Mouse (Mus musculus): ENCODE data around the gene Lhx2. TPM values are rescaled to one million over a fixed set of nuclear protein-coding genes. Genes with fewer than 3 reads are reported as not detected.
A peak's percentile ranks its signal among the peaks of the same experiment; 100 is the strongest.

The Lhx2 gene
- 13.2 and 18.7 TPM in 2 replicates for polyA plus RNA-seq (2014; fragmentation: Nextera tagmentation; extraction: Ambion mirVana)

DNA sequence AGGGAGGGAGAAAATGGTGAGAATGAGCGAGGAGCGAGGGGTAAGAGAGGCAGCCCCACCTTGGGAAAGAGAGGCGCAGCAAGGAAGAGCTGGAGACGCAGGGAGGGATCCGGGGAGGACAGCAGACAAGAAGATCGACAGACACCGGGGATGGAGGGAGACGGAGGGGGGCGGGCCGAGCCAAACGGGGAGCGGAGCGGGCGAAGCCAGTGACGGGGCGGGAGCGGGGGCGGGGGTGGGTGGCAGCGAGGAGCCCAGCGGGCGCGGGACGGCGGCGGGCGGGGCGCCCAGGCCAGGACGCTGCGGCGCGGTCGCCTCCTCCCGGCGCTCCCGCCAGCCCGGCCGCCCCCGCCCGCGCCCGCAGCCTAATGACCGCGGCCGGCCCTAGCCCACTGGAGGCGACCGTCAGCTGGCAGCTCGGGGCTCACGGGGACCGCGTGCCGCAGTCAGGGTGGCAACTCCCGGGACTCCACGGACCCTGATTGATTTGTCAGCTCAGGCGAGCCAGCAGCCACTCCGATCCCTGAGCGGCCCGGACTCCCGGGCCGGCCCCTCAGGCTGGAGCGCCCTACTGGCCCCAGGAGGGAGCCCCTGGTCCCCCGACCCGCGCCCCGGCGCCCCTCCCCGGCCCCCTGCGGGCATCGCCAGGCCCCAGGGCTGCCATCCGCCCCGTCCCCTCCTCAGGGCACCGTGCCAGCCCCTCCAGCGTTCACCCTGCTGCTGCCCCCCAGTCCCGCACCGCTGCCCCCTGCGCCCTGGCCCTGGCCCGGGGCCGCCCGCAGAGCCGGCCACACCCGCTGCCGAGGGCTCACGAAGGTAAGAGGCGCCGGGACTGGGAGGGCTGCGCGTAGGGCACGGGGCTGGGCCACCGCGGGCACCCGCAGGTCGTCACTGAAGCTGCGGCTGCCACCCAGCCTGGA is at the start of gene Lhx2:
Gene Lhx2 (plus strand): TSS at position 292 of the 920 bp plus-strand sequence.
- Histone ChIP-seq H3K9ac (peak within 1 kb of the TSS; percentile 62), H3K27ac (peak within 1 kb of the TSS; percentile 82), H3K27me3 (ENCODE audit: control insufficient read depth, insufficient read depth, low read length) (peaks cover 95% of the 10 kb centered on the region), H3K9me3 (ENCODE audit: control insufficient read depth, low read length) (no peaks in the 10 kb centered on the region), H3K4me1 (replicated peaks; ENCODE audit: control insufficient read depth, insufficient read depth, low read length) (peaks cover 7% of the 10 kb centered on the region; the same call in 1 of the 2 replicates), H3K4me2 (replicated peaks) (peak within 1 kb of the TSS; percentile 51), H3K36me3 (replicated peaks; ENCODE audit: control insufficient read depth, insufficient read depth) (no peaks in the 10 kb centered on the region), H3K4me3 (replicated peaks; ENCODE audit: low read length) (peak within 1 kb of the TSS; percentile 40)
- ATAC-seq (ENCODE audit: low FRiP score) (peak; percentile 78), DNase-seq (ENCODE audit: low spot score) (no peak)
- under 1% methylated on average over 52 of the region's 92 CpGs for WGBS

DNA sequence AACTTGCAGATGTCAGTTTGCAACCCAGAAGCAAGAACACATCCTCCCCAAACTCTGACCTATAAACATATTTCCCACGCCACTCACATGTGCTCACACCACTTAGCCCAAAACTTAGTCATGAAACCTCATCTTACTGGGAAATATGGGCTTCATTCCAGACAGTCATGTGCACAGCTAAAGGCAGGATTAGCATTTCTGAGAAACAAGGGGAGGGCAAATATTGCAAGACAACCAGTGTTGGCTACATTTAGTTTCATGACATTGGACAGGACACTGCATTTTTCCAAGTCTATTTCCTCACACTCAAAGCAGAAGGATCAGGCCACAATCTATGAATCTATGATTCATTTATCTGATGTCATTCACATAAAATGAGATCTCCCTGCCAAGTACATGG is 47.6 kb upstream of the Lhx2 start:
- ATAC-seq (ENCODE audit: low FRiP score) (no peak), DNase-seq (ENCODE audit: low spot score) (no peak)
- no peaks in the 10 kb centered on the region for H3K27me3 ChIP-seq (ENCODE audit: control insufficient read depth, insufficient read depth, low read length)
- no peaks in the 10 kb centered on the region for H3K9me3 ChIP-seq (ENCODE audit: control insufficient read depth, low read length)
- H3K36me3 ChIP-seq (replicated peaks; ENCODE audit: control insufficient read depth, insufficient read depth): no peaks in the 10 kb centered on the region
- 91% methylated on average over 1 of the region's 1 CpGs for WGBS
- no peak overlapping the region for H3K27ac ChIP-seq
- 0 out of 2 replicates have a peak, but pooled peaks cover 4% of the 10 kb centered on the region for H3K4me1 ChIP-seq (replicated peaks; ENCODE audit: control insufficient read depth, insufficient read depth, low read length)
- no peak overlapping the region for H3K4me2 ChIP-seq (replicated peaks)
- no peak overlapping the region for H3K9ac ChIP-seq
- H3K4me3 ChIP-seq (replicated peaks; ENCODE audit: low read length): no peak overlapping the region

DNA sequence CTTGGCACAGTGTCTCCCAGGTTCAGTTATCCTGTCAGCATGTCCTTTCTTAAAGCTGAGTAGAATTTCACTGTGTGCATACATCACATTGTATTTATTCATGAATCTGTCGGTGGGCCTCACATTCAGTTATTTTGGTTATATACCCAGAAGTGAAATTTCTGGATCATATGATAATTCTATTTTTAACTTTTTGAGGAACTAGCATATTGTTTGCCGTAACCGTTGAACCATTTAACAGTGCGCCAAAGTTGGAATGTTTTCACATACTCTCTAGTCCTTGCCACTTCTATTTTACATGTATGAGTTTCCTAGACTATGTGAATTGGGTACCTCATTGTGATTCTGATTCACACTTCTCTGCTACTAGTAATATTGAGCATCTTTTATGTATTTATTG is 43.1 kb upstream of the Lhx2 start:
- H3K27me3 ChIP-seq (ENCODE audit: control insufficient read depth, insufficient read depth, low read length): no peaks in the 10 kb centered on the region
- H3K4me2 ChIP-seq (replicated peaks): no peak overlapping the region
- no peaks in the 10 kb centered on the region for H3K4me1 ChIP-seq (replicated peaks; ENCODE audit: control insufficient read depth, insufficient read depth, low read length)
- H3K27ac ChIP-seq: no peak overlapping the region
- DNase-seq (ENCODE audit: low spot score): no peak
- H3K4me3 ChIP-seq (replicated peaks; ENCODE audit: low read length): no peak overlapping the region
- no peak for ATAC-seq (ENCODE audit: low FRiP score)
- H3K9ac ChIP-seq: no peak overlapping the region
- H3K9me3 ChIP-seq (ENCODE audit: control insufficient read depth, low read length): no peaks in the 10 kb centered on the region
- WGBS: 96% methylated on average over 4 of the region's 4 CpGs
- no peaks in the 10 kb centered on the region for H3K36me3 ChIP-seq (replicated peaks; ENCODE audit: control insufficient read depth, insufficient read depth)

DNA sequence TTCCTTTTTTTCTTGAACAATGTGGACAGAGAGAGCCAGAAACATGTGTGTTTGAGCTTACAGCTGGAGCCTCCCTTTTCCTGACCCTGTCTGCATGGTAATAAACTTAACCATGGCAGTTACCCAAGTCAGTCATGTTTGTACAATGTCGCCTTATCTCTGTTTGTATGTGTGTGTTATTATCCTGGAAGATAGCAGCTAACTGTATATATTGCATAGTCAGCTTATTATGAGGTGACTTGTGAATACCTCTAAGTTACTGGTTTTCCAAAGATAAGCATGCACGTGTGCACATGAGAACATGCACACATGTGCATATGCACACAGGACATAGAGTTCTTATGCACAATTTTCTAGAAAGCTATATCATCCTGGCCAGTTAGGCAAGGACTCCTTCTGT is 38.1 kb upstream of the Lhx2 start:
- DNase-seq (ENCODE audit: low spot score) (no peak), ATAC-seq (ENCODE audit: low FRiP score) (no peak)
- WGBS: 93% methylated on average over 2 of the region's 2 CpGs
- no peaks in the 10 kb centered on the region for H3K4me1 ChIP-seq (replicated peaks; ENCODE audit: control insufficient read depth, insufficient read depth, low read length)
- no peaks in the 10 kb centered on the region for H3K9me3 ChIP-seq (ENCODE audit: control insufficient read depth, low read length)
- no peak overlapping the region for H3K27ac ChIP-seq
- H3K4me2 ChIP-seq (replicated peaks): no peak overlapping the region
- H3K9ac ChIP-seq: no peak overlapping the region
- no peaks in the 10 kb centered on the region for H3K27me3 ChIP-seq (ENCODE audit: control insufficient read depth, insufficient read depth, low read length)
- no peak overlapping the region for H3K4me3 ChIP-seq (replicated peaks; ENCODE audit: low read length)
- no peaks in the 10 kb centered on the region for H3K36me3 ChIP-seq (replicated peaks; ENCODE audit: control insufficient read depth, insufficient read depth)

DNA sequence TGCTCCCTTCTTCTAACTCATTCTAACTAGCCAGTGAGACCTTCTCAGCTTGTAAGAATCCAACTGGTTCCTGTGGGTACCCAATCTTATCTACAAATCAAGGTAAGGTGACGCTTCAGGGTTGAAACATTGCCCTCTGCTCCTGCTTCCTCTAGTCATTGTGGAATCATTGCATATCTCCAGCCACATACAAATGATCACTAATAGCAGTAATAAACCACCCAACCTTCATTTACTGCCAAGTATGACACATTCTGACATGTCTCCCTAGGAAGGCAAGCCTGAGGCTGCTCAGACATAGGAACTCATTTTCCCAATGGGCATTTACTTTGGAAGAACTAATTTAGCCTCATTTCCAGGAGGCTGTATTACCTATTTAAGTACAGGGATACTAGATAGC is 33.9 kb upstream of the Lhx2 start:
- ATAC-seq (ENCODE audit: low FRiP score): no peak
- no peak for DNase-seq (ENCODE audit: low spot score)
- no peaks in the 10 kb centered on the region for H3K4me1 ChIP-seq (replicated peaks; ENCODE audit: control insufficient read depth, insufficient read depth, low read length)
- no peaks in the 10 kb centered on the region for H3K9me3 ChIP-seq (ENCODE audit: control insufficient read depth, low read length)
- no peak overlapping the region for H3K4me2 ChIP-seq (replicated peaks)
- H3K9ac ChIP-seq: no peak overlapping the region
- no peaks in the 10 kb centered on the region for H3K27me3 ChIP-seq (ENCODE audit: control insufficient read depth, insufficient read depth, low read length)
- no peaks in the 10 kb centered on the region for H3K36me3 ChIP-seq (replicated peaks; ENCODE audit: control insufficient read depth, insufficient read depth)
- H3K4me3 ChIP-seq (replicated peaks; ENCODE audit: low read length): no peak overlapping the region
- 93% methylated on average over 1 of the region's 1 CpGs for WGBS
- no peak overlapping the region for H3K27ac ChIP-seq

DNA sequence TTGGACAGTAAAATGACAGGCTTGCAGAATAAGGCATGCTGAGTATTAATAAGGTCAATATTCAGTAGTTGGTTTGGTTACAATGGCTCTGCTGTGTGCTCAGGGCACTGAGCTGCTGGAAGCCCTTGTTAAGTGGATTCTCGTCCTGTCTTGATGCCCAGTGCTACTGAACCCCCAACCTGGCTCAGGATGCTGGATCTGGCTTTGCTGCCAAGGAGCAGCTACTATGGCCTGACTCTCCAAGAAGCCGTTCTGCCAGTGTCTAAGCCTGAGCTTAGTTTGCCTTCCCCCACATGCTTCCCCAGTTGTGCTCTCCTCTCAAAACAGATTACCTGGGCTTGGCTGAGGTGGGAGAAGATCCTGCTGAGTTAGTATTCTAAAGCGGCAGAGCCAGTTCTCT is 26.2 kb upstream of the Lhx2 start:
- Histone ChIP-seq H3K27ac (no peak overlapping the region), H3K27me3 (ENCODE audit: control insufficient read depth, insufficient read depth, low read length) (no peaks in the 10 kb centered on the region), H3K36me3 (replicated peaks; ENCODE audit: control insufficient read depth, insufficient read depth) (no peaks in the 10 kb centered on the region), H3K9me3 (ENCODE audit: control insufficient read depth, low read length) (no peaks in the 10 kb centered on the region), H3K4me2 (replicated peaks) (no peak overlapping the region), H3K4me3 (replicated peaks; ENCODE audit: low read length) (no peak overlapping the region), H3K9ac (no peak overlapping the region), H3K4me1 (replicated peaks; ENCODE audit: control insufficient read depth, insufficient read depth, low read length) (no peaks in the 10 kb centered on the region)
- ATAC-seq (ENCODE audit: low FRiP score) (no peak), DNase-seq (ENCODE audit: low spot score) (no peak)
- 58% methylated on average over 3 of the region's 3 CpGs for whole genome bisulfite sequencing

DNA sequence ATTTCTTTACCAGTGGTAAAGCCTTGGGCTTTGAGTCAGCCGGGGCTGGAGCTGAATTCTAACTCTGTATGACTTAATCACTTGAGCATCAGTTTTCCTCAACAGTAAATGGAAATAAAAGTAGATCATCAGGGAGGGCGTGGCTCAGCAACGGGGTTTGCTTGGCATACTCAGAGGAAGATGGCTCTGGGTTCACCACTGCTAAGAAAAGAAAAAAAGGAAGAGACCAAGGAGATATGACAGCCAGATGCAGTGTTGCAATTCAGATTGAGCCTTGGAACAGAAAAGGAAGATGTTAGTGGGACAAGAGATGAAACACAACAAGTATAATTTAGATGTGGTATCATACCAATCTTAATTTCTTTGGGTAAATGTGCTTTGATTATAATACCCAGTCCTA is 25.7 kb upstream of the Lhx2 start:
- Histone ChIP-seq H3K27me3 (ENCODE audit: control insufficient read depth, insufficient read depth, low read length) (no peaks in the 10 kb centered on the region), H3K9ac (no peak overlapping the region), H3K9me3 (ENCODE audit: control insufficient read depth, low read length) (no peaks in the 10 kb centered on the region), H3K4me2 (replicated peaks) (no peak overlapping the region), H3K27ac (no peak overlapping the region), H3K36me3 (replicated peaks; ENCODE audit: control insufficient read depth, insufficient read depth) (no peaks in the 10 kb centered on the region), H3K4me3 (replicated peaks; ENCODE audit: low read length) (no peak overlapping the region), H3K4me1 (replicated peaks; ENCODE audit: control insufficient read depth, insufficient read depth, low read length) (no peaks in the 10 kb centered on the region)
- ATAC-seq (ENCODE audit: low FRiP score) (no peak), DNase-seq (ENCODE audit: low spot score) (no peak)
- 59% methylated on average over 3 of the region's 3 CpGs for whole genome bisulfite sequencing

DNA sequence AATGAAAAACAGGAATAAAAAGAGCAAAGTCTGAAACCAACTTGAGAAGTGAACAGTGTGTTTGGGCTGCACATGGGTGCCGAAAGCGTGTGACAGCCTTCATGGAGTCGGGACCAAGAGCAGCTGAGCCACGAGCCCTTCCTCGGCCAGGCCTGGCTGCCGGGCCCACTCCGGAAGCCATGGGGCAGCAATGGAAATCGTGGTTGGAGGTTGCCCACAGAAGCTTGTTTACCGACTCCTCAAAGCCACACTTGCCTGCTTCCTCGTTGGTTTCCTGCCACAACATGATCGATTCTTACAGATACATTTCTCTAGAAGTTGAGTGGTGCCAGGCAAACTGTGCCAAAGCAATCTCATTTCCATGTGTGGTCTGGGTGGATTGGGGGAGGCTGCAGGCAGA is 20.0 kb upstream of the Lhx2 start:
- Histone ChIP-seq H3K27ac (no peak overlapping the region), H3K4me2 (replicated peaks) (no peak overlapping the region), H3K36me3 (replicated peaks; ENCODE audit: control insufficient read depth, insufficient read depth) (no peaks in the 10 kb centered on the region), H3K4me1 (replicated peaks; ENCODE audit: control insufficient read depth, insufficient read depth, low read length) (no peaks in the 10 kb centered on the region), H3K4me3 (replicated peaks; ENCODE audit: low read length) (no peak overlapping the region), H3K27me3 (ENCODE audit: control insufficient read depth, insufficient read depth, low read length) (no peaks in the 10 kb centered on the region), H3K9ac (no peak overlapping the region), H3K9me3 (ENCODE audit: control insufficient read depth, low read length) (no peaks in the 10 kb centered on the region)
- WGBS: 90% methylated on average over 11 of the region's 11 CpGs
- DNase-seq (ENCODE audit: low spot score): no peak
- no peak for ATAC-seq (ENCODE audit: low FRiP score)

DNA sequence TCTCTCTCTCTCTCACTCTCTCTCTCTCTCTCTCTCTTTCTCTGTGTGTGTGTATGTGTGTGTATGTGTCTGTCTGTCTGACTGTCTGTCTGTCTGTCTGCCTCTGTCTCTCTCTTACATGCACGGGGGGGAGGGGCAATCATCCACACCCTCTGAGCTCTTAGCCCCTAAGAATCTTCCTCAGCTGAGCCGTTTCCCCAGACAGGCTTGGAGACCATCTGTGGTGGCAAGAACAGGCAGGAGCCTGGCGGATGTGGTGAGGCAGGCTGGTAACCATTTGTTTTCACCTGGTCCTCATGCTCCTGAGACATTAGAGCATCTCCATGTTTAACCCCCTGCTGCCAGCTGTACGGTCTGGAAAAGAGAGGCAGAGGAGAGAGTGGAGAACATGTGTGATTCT is 18.2 kb upstream of the Lhx2 start:
- 65% methylated on average over 4 of the region's 4 CpGs for WGBS
- no peak for ATAC-seq (ENCODE audit: low FRiP score)

More for the DNA sequence above, 18.2 kb upstream of the Lhx2 start:
- no peaks in the 10 kb centered on the region for H3K36me3 ChIP-seq (replicated peaks; ENCODE audit: control insufficient read depth, insufficient read depth)
- H3K27ac ChIP-seq: no peak overlapping the region
- no peak overlapping the region for H3K4me3 ChIP-seq (replicated peaks; ENCODE audit: low read length)
- DNase-seq (ENCODE audit: low spot score): no peak
- no peaks in the 10 kb centered on the region for H3K4me1 ChIP-seq (replicated peaks; ENCODE audit: control insufficient read depth, insufficient read depth, low read length)
- H3K9ac ChIP-seq: no peak overlapping the region
- no peak overlapping the region for H3K4me2 ChIP-seq (replicated peaks)
- H3K9me3 ChIP-seq (ENCODE audit: control insufficient read depth, low read length): no peaks in the 10 kb centered on the region
- H3K27me3 ChIP-seq (ENCODE audit: control insufficient read depth, insufficient read depth, low read length): no peaks in the 10 kb centered on the region

Data from hindbrain, embryonic 14.5 days (tissue).